ENCODE assay signal across 24 mouse cellular contexts in genomic region chr12:119165115-119165514, GRCm38 (mm10).
DNase-seq lines count a peak whose midpoint lies in the region; ATAC-seq and TF ChIP-seq lines count a peak whose summit lies in the region.
"Had no signal": no experiment of that assay in that cellular context is flagged by ENCODE, and none has a peak within 500 bp of the region (broad histone marks: within the 10 kb centered on the region; RNA-seq: fewer than 3 reads in every experiment).

No protein-coding gene starts in this region.

- H3K4me3 ChIP-seq in intestine, embryonic 16.5 days (ENCODE audit: low read length) = no peak overlapping the region
- no peak overlapping the region for H3K4me3 ChIP-seq in intestine, embryonic 15.5 days (replicated peaks)
- H3K4me3 ChIP-seq in lung, postnatal 0 days (ENCODE audit: low read depth, low read length) = no peak overlapping the region
- H3K4me3 ChIP-seq: gastrocnemius, adult 2 months; heart, embryonic 15.5 days; limb, embryonic 12.5 days; liver, embryonic 13.5 days; lung, embryonic 15.5 days; megakaryocyte, embryonic 14.5 days; neural tube, embryonic 12.5 days had no signal

- no peak overlapping the region for H3K27ac ChIP-seq in intestine, embryonic 16.5 days (ENCODE audit: low read length)
- no peak overlapping the region for H3K27ac ChIP-seq in intestine, embryonic 15.5 days
- H3K27ac ChIP-seq in lung, postnatal 0 days (ENCODE audit: low read length) = no peak overlapping the region
- H3K27ac ChIP-seq: heart, embryonic 15.5 days; hindbrain, embryonic 14.5 days; limb, embryonic 12.5 days; liver, embryonic 13.5 days; neural tube, embryonic 12.5 days had no signal

- no peaks in the 10 kb centered on the region for H3K27me3 ChIP-seq in intestine, embryonic 16.5 days (replicated peaks; ENCODE audit: control insufficient read depth, insufficient read depth, low read length)
- H3K27me3 ChIP-seq in intestine, embryonic 15.5 days (replicated peaks) = no peaks in the 10 kb centered on the region
- H3K27me3 ChIP-seq in lung, postnatal 0 days (replicated peaks; ENCODE audit: insufficient read depth, low read length) = no peaks in the 10 kb centered on the region
- H3K27me3 ChIP-seq: CH12.LX; heart, embryonic 15.5 days; limb, embryonic 12.5 days; liver, embryonic 13.5 days; lung, embryonic 15.5 days; neural tube, embryonic 12.5 days had no signal

- H3K9ac ChIP-seq in intestine, embryonic 16.5 days (ENCODE audit: low read depth, low read length) = no peak overlapping the region
- H3K9ac ChIP-seq in intestine, embryonic 15.5 days = no peak overlapping the region
- H3K9ac ChIP-seq in lung, postnatal 0 days (replicated peaks; ENCODE audit: low read depth) = no peak overlapping the region
- H3K9ac ChIP-seq: heart, embryonic 15.5 days; hindbrain, embryonic 14.5 days; limb, embryonic 12.5 days; liver, embryonic 13.5 days; lung, embryonic 15.5 days; neural tube, embryonic 12.5 days had no signal

- no peaks in the 10 kb centered on the region for H3K9me3 ChIP-seq in intestine, embryonic 16.5 days (ENCODE audit: control insufficient read depth, low read length)
- no peaks in the 10 kb centered on the region for H3K9me3 ChIP-seq in intestine, embryonic 15.5 days
- H3K9me3 ChIP-seq in lung, postnatal 0 days (ENCODE audit: low read length) = no peaks in the 10 kb centered on the region
- H3K9me3 ChIP-seq: G1E; heart, embryonic 15.5 days; limb, embryonic 12.5 days; liver, embryonic 13.5 days; lung, embryonic 15.5 days; megakaryocyte, embryonic 14.5 days; neural tube, embryonic 12.5 days had no signal

- peaks cover 3% of the 10 kb centered on the region for H3K4me1 ChIP-seq in intestine, embryonic 16.5 days (ENCODE audit: control insufficient read depth, insufficient read depth, low read length)
- no peaks in the 10 kb centered on the region for H3K4me1 ChIP-seq in intestine, embryonic 15.5 days (replicated peaks)
- no peaks in the 10 kb centered on the region for H3K4me1 ChIP-seq in lung, postnatal 0 days (ENCODE audit: insufficient read depth, low read depth, low read length)
- H3K4me1 ChIP-seq: liver, embryonic 13.5 days; megakaryocyte, embryonic 14.5 days; neural tube, embryonic 12.5 days had no signal

- 67% methylated on average over 2 of the region's 2 CpGs for WGBS in intestine, embryonic 16.5 days
- 61% methylated on average over 2 of the region's 2 CpGs for WGBS in intestine, embryonic 15.5 days
- 48% methylated on average over 2 of the region's 2 CpGs for WGBS in lung, postnatal 0 days

- DNase-seq in lung, postnatal 0 days (ENCODE audit: low spot score) = peak; percentile 20
- no peak for DNase-seq in lung, postnatal 10 days
- DNase-seq in adipocyte (ENCODE audit: low spot score) = peak; percentile 26
- DNase-seq in fibroblast of lung, adult 2 months (ENCODE audit: low read depth) = peak; percentile 40
- DNase-seq in frontal cortex, postnatal 14 days (ENCODE audit: low spot score in 2 of 2) = no peak
- DNase-seq: adrenal gland, adult 8-10 months; B cell, adult 2 months; gastrocnemius, adult 2 months; heart, postnatal 36 days; kidney, adult 11 months; liver, embryonic 13.5 days; right cerebral cortex, postnatal 14 days; thymus, adult 18-20 months; thymus, postnatal 36 days had no signal

- TF ChIP-seq EP300 in lung, postnatal 0 days (IDR thresholded peaks at IDR 0.05) = no peak

- H3K4me2 ChIP-seq in intestine, embryonic 16.5 days (ENCODE audit: low read depth, low read length) = no peak overlapping the region
- no peak overlapping the region for H3K4me2 ChIP-seq in intestine, embryonic 15.5 days (replicated peaks)
- no peak overlapping the region for H3K4me2 ChIP-seq in lung, postnatal 0 days (replicated peaks; ENCODE audit: low read depth, low read length)
- H3K4me2 ChIP-seq: heart, embryonic 15.5 days; hindbrain, embryonic 14.5 days; limb, embryonic 12.5 days; liver, embryonic 13.5 days; lung, embryonic 15.5 days; neural tube, embryonic 12.5 days had no signal

- ATAC-seq in intestine, embryonic 16.5 days = peak; percentile 52; the same call in 1 of the 2 replicates
- ATAC-seq in intestine, embryonic 15.5 days = no peak
- no peak for ATAC-seq in lung, postnatal 0 days

- H3K36me3 ChIP-seq in intestine, embryonic 16.5 days (ENCODE audit: control insufficient read depth, insufficient read depth, low read length) = no peaks in the 10 kb centered on the region
- H3K36me3 ChIP-seq in intestine, embryonic 15.5 days = no peaks in the 10 kb centered on the region
- H3K36me3 ChIP-seq in lung, postnatal 0 days (ENCODE audit: insufficient read depth, low read length) = no peaks in the 10 kb centered on the region
- H3K36me3 ChIP-seq: G1E; heart, embryonic 15.5 days; liver, embryonic 13.5 days; lung, embryonic 15.5 days had no signal

- no peak for TF ChIP-seq CTCF in lung, postnatal 0 days (IDR thresholded peaks at IDR 0.05)

Comparison
In these comparisons a context has a peak if more than half of its experiments do, and no peak if none do; other contexts are left out.
1. DNase-seq: peak in lung, postnatal 0 days (single experiment), adipocyte (single experiment) and fibroblast of lung, adult 2 months (single experiment); none in lung, postnatal 10 days (single experiment) and frontal cortex, postnatal 14 days (0 of 2).